Mouse (Mus musculus): ENCODE measurements around the gene Opn1sw.

DNA sequence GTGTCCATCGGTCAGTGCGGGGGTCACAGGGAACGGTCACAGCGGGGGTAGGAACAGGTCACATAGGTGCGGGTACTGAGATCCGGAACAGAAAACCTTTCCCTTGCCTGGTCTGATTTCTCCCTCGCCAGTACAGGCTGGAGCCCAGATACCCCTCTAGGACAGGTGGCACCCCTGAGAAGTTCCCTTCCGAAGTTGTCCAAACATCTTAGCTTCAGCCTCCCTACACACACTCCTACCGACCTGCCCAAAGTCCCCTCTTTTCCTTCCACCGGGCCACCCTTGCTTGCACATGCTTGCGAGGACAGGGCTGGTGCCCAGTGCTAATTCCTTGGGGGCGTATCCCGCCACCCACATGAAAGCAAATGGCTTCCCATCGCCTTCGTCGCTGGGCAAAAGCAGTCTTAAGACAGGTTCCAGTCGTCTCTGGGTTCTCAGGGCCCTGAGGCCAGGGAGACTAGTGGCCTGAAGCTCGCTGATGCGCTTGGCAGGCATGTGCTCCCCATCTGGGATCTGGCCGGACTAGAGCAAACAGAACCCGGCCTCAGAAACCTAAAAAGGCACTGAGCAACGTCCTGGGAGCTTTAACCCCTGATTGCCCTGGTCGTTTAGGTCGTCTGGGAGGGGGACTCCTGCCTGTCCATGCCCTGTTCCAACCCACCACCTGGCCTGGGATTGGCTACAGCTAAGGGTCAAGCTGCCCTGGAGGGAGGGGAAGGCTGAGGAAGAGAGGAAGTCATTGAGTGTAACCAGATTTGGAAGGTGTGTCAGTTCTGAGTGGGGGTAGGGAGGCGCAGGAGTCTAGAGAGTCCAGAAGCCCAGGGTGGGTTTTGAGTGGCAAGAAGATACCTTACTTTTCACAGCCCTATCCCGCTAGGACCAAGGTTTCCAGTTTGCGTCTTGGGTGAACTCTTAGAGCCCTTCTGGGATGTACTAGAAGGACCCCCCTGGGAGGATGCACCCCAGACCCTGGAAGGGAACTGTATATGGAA lies 45.8 kb upstream of the Opn1sw start:
- no peak for TF ChIP-seq CTCF (IDR thresholded peaks at IDR 0.05; ENCODE audit: borderline replicate concordance, insufficient read depth, low read depth, low read length)
- no peak for TF ChIP-seq POLR2A (IDR thresholded peaks at IDR 0.05; ENCODE audit: borderline replicate concordance, insufficient read depth, low read length)
